Mouse (Mus musculus) myocyte (in vitro differentiated cells): ENCODE data around the gene Lrsam1. TPM values are rescaled to one million over a fixed set of nuclear protein-coding genes. Genes with fewer than 3 reads are reported as not detected.

Source experiments
- H3K27me3 ChIP-seq: one replicate; pipeline ENCODE4 v1.6.1; 2011; ENCODE audit not compliant: control insufficient read depth, insufficient read depth, insufficient read length
- H3K36me3 ChIP-seq: one replicate; pipeline ENCODE4 v1.6.1; 2011; ENCODE audit not compliant: control insufficient read depth, insufficient read depth
- H3K4me2 ChIP-seq: one replicate; pipeline ENCODE4 v1.6.1; 2011; ENCODE audit warnings: low read depth, control low read depth
- H3K4me3 ChIP-seq: one replicate; pipeline ENCODE4 v1.5.1; 2011; ENCODE audit warnings: mild to moderate bottlenecking, control low read depth, moderate library complexity
- H3K79me2 ChIP-seq: one replicate; pipeline ENCODE4 v1.6.1; 2011; ENCODE audit not compliant: control insufficient read depth, insufficient read depth
- H3ac ChIP-seq: one replicate; pipeline ENCODE4 v1.6.1; 2011; ENCODE audit not compliant: control insufficient read depth, insufficient read length
- CEBPB ChIP-seq: IDR thresholded peaks from 2 replicates; pipeline ENCODE4 v1.6.1; 2011; ENCODE audit warnings: mild to moderate bottlenecking, moderate library complexity; ENCODE audit not compliant: poor library complexity, insufficient read depth, severe bottlenecking
- E2F4 ChIP-seq: IDR thresholded peaks from one replicate; pipeline ENCODE4 v1.6.1; 2011; ENCODE audit warnings: mild to moderate bottlenecking, control low read depth, moderate library complexity; ENCODE audit not compliant: insufficient read depth
- MAX ChIP-seq: IDR thresholded peaks from one replicate; pipeline ENCODE4 v1.6.1; 2011; ENCODE audit warnings: low read depth, mild to moderate bottlenecking, control low read depth
- MYOD1 ChIP-seq, 3 experiments: IDR thresholded peaks; one replicate each; pipeline ENCODE4 v1.6.1; 2011; ENCODE audit warnings: control low read depth in 2 of 3, low read depth in 2 of 3, mild to moderate bottlenecking in 2 of 3, moderate library complexity in 1 of 3; ENCODE audit not compliant: insufficient read length in 2 of 3, control insufficient read depth in 1 of 3
- MYOG ChIP-seq, 3 experiments: IDR thresholded peaks; one replicate each; pipeline ENCODE4 v1.6.1; 2011; ENCODE audit warnings: control low read depth in 2 of 3, low read depth in 2 of 3, mild to moderate bottlenecking in 2 of 3; ENCODE audit not compliant: insufficient read length in 2 of 3, control insufficient read depth in 1 of 3, insufficient read depth in 1 of 3
- POLR2A ChIP-seq: IDR thresholded peaks from one replicate; pipeline ENCODE4 v1.6.1; 2011; ENCODE audit warnings: low read depth, mild to moderate bottlenecking, control low read depth, moderate library complexity; ENCODE audit not compliant: insufficient read length
- POLR2AphosphoS2 ChIP-seq: IDR thresholded peaks from one replicate; pipeline ENCODE4 v1.6.1; 2011; ENCODE audit warnings: low read depth, control low read depth; ENCODE audit not compliant: insufficient read length
- REST ChIP-seq: IDR thresholded peaks from one replicate; pipeline ENCODE4 v1.6.1; 2011; ENCODE audit warnings: mild to moderate bottlenecking, control low read depth, moderate library complexity; ENCODE audit not compliant: insufficient read depth, insufficient read length
- SRF ChIP-seq: IDR thresholded peaks from one replicate; pipeline ENCODE4 v1.6.1; 2011; ENCODE audit warnings: low read depth; ENCODE audit not compliant: control insufficient read depth, insufficient read length
- TCF12 ChIP-seq: IDR thresholded peaks from one replicate; pipeline ENCODE4 v1.6.1; 2011; ENCODE audit warnings: mild to moderate bottlenecking, control low read depth; ENCODE audit not compliant: poor library complexity, insufficient read depth, severe bottlenecking
- TCF3 ChIP-seq: IDR thresholded peaks from one replicate; pipeline ENCODE4 v1.6.1; 2011; ENCODE audit warnings: low read depth, control low read depth; ENCODE audit not compliant: insufficient read length
- USF1 ChIP-seq: IDR thresholded peaks from one replicate; pipeline ENCODE4 v1.6.1; 2011; ENCODE audit warnings: low read depth, mild to moderate bottlenecking, control low read depth, moderate library complexity
- polyA plus RNA-seq: library from polyadenylated mRNA; unstranded; fragments of >200 nt; fragmentation: generic; extraction: Trizol; gene quantifications from one replicate; pipeline ENCODE4 v1.2.1, GENCODE M21; 2012; ENCODE audit warnings: missing spikeins

The Lrsam1 gene
- polyA plus RNA-seq, 1 experiment, result 11.5 TPM

GRCm38 (mm10) chr2:32979675-32980074 lies 18.3 kb upstream of the Lrsam1 start:
- no peak overlapping the region for H3ac ChIP-seq
- peaks cover 1% of the 10 kb centered on the region for H3K27me3 ChIP-seq
- H3K4me3 ChIP-seq, result no peak overlapping the region
- no peak overlapping the region for H3K4me2 ChIP-seq
- H3K36me3 ChIP-seq, result no peaks in the 10 kb centered on the region
- TF ChIP-seq REST, result no peak
- no peaks in the 10 kb centered on the region for H3K79me2 ChIP-seq

GRCm38 (mm10) chr2:32978675-32979074 lies 17.3 kb upstream of the Lrsam1 start:
- no peak for TF ChIP-seq MYOD1 (IDR thresholded peaks at IDR 0.05; ENCODE audit: control insufficient read depth in 1 of 3, insufficient read length in 2 of 3, low read depth in 2 of 3)
- TF ChIP-seq TCF12, result no peak
- TF ChIP-seq TCF3, result no peak
- no peak for TF ChIP-seq MAX
- no peak for TF ChIP-seq E2F4
- TF ChIP-seq SRF, result no peak
- TF ChIP-seq USF1, result no peak
- TF ChIP-seq MYOG (IDR thresholded peaks at IDR 0.05; ENCODE audit: control insufficient read depth in 1 of 3, insufficient read depth in 1 of 3, insufficient read length in 2 of 3, low read depth in 2 of 3), result no peak
- TF ChIP-seq REST, result no peak
- no peak for TF ChIP-seq CEBPB
- Histone ChIP-seq H3K79me2 (no peaks in the 10 kb centered on the region), H3ac (no peak overlapping the region), H3K36me3 (no peaks in the 10 kb centered on the region), H3K27me3 (no peaks in the 10 kb centered on the region), H3K4me2 (no peak overlapping the region), H3K4me3 (no peak overlapping the region)

GRCm38 (mm10) chr2:32977114-32977513 lies 15.7 kb upstream of the Lrsam1 start:
- H3K36me3 ChIP-seq, result no peaks in the 10 kb centered on the region
- H3K4me2 ChIP-seq, result no peak overlapping the region
- no peak overlapping the region for H3ac ChIP-seq
- no peak overlapping the region for H3K4me3 ChIP-seq
- H3K79me2 ChIP-seq, result no peaks in the 10 kb centered on the region
- H3K27me3 ChIP-seq, result no peaks in the 10 kb centered on the region
- no peak for TF ChIP-seq CEBPB
- TF ChIP-seq TCF3, result no peak
- no peak for TF ChIP-seq TCF12
- no peak for TF ChIP-seq REST
- no peak for TF ChIP-seq POLR2A
- TF ChIP-seq E2F4, result no peak
- TF ChIP-seq SRF, result no peak
- no peak for TF ChIP-seq USF1
- TF ChIP-seq MYOG (IDR thresholded peaks at IDR 0.05; ENCODE audit: control insufficient read depth in 1 of 3, insufficient read depth in 1 of 3, insufficient read length in 2 of 3, low read depth in 2 of 3), result no peak
- TF ChIP-seq MYOD1 (IDR thresholded peaks at IDR 0.05; ENCODE audit: control insufficient read depth in 1 of 3, insufficient read length in 2 of 3, low read depth in 2 of 3), result no peak
- no peak for TF ChIP-seq MAX
- TF ChIP-seq POLR2AphosphoS2, result no peak

- H3K4me2 ChIP-seq, result no peak overlapping the region
- no peak overlapping the region for H3ac ChIP-seq
- no peaks in the 10 kb centered on the region for H3K27me3 ChIP-seq
- H3K36me3 ChIP-seq, result no peaks in the 10 kb centered on the region
- TF ChIP-seq TCF12, result no peak
- TF ChIP-seq MYOG (IDR thresholded peaks at IDR 0.05; ENCODE audit: control insufficient read depth in 1 of 3, insufficient read depth in 1 of 3, insufficient read length in 2 of 3, low read depth in 2 of 3), result no peak
- no peak for TF ChIP-seq USF1
- TF ChIP-seq TCF3, result no peak
- no peak for TF ChIP-seq E2F4
- no peak for TF ChIP-seq POLR2AphosphoS2
- no peak for TF ChIP-seq POLR2A
- no peak for TF ChIP-seq SRF
- TF ChIP-seq MYOD1 (IDR thresholded peaks at IDR 0.05; ENCODE audit: control insufficient read depth in 1 of 3, insufficient read length in 2 of 3, low read depth in 2 of 3), result no peak
- TF ChIP-seq CEBPB, result no peak
- no peak for TF ChIP-seq MAX
- no peak for TF ChIP-seq REST
- no peaks in the 10 kb centered on the region for H3K79me2 ChIP-seq
- H3K4me3 ChIP-seq, result no peak overlapping the region
Measured at GRCm38 (mm10) chr2:32974216-32974615, 12.8 kb upstream of the Lrsam1 start.

- no peak for TF ChIP-seq USF1
- TF ChIP-seq POLR2A, result no peak
- TF ChIP-seq TCF12, result no peak
- TF ChIP-seq POLR2AphosphoS2, result no peak
- TF ChIP-seq MAX, result no peak
- no peak overlapping the region for H3ac ChIP-seq
- H3K79me2 ChIP-seq, result no peaks in the 10 kb centered on the region
- H3K27me3 ChIP-seq, result no peaks in the 10 kb centered on the region
- H3K4me3 ChIP-seq, result no peak overlapping the region
- H3K4me2 ChIP-seq, result no peak overlapping the region
- H3K36me3 ChIP-seq, result no peaks in the 10 kb centered on the region
Measured at GRCm38 (mm10) chr2:32971235-32971634, 9.8 kb upstream of the Lrsam1 start.
